Mouse (Mus musculus): ENCODE measurements around the gene Stpg2. TPM values are rescaled to one million over a fixed set of nuclear protein-coding genes. Genes with fewer than 3 reads are reported as not detected.

The Stpg2 gene
- polyA plus RNA-seq, 1 experiment from 2014 or later = not detected

DNA sequence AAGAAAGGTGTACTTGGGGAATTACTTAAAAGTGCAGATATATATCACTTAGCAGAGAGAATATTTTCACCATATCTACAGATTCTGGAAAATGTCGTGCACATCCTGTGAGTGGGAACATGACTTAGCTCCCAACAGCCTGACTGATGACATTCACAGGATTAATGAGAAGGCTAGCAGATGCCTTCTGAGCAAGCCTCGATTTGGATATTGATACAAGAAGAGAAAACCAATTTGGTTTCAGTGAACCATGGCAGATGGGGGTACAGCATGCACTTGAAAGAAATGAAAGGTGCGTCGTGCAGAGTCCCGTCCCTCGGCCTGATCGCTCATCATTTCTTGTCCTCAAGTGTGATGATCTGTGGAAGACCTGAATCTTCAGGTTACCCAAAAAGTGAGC, 410.3 kb downstream of the Stpg2 start:
- Histone ChIP-seq H3K4me3 (ENCODE audit: low read depth, low read length) (no peak overlapping the region), H3K4me2 (replicated peaks; ENCODE audit: low read depth) (no peak overlapping the region)
- TF ChIP-seq CTCF (IDR thresholded peaks at IDR 0.05; ENCODE audit: low read depth) = no peak

GRCm38 (mm10) chr3:139637887-139638286, 432.4 kb downstream of the Stpg2 start:
- Histone ChIP-seq H3K4me3 (ENCODE audit: low read depth, low read length) (no peak overlapping the region), H3K27me3 (replicated peaks; ENCODE audit: control insufficient read depth, insufficient read depth, low read length) (no peaks in the 10 kb centered on the region), H3K4me2 (replicated peaks; ENCODE audit: low read depth) (no peak overlapping the region), H3K9me3 (ENCODE audit: control insufficient read depth) (no peaks in the 10 kb centered on the region), H3K9ac (ENCODE audit: low read depth, low read length) (no peak overlapping the region), H3K27ac (ENCODE audit: low read depth, low read length) (no peak overlapping the region), H3K36me3 (ENCODE audit: control insufficient read depth, insufficient read depth) (no peaks in the 10 kb centered on the region), H3K4me1 (replicated peaks; ENCODE audit: control insufficient read depth, insufficient read depth, low read length) (no peaks in the 10 kb centered on the region)
- no peak for ATAC-seq
- 77% methylated on average over 8 of the region's 8 CpGs for WGBS
- no peak for TF ChIP-seq CTCF (IDR thresholded peaks at IDR 0.05; ENCODE audit: low read depth)

More for the DNA sequence above, 410.3 kb downstream of the Stpg2 start:
- Histone ChIP-seq H3K9me3 (ENCODE audit: control insufficient read depth) (no peaks in the 10 kb centered on the region), H3K36me3 (ENCODE audit: control insufficient read depth, insufficient read depth) (no peaks in the 10 kb centered on the region), H3K27me3 (replicated peaks; ENCODE audit: control insufficient read depth, insufficient read depth, low read length) (no peaks in the 10 kb centered on the region), H3K4me1 (replicated peaks; ENCODE audit: control insufficient read depth, insufficient read depth, low read length) (no peaks in the 10 kb centered on the region), H3K9ac (ENCODE audit: low read depth, low read length) (no peak overlapping the region), H3K27ac (ENCODE audit: low read depth, low read length) (no peak overlapping the region)
- WGBS = 87% methylated on average over 7 of the region's 7 CpGs
- no peak for ATAC-seq

DNA sequence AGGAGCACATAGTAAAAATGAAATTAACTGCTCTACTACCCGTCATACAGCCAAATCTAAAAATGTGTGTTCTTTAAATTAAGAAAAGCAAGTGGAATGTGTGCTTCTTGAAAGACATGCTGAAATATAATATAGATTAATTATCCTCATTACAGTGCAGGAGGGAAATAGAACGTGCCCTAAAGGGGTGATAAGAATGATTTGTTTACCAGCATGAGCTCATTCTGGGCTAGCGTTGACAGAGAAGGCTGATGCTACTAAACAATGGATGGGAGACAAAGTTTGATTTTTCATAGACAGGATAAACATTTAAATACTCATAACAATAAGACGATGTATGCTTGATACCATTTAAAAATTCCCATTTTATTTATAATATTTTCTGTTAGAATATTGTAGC, 446.0 kb downstream of the Stpg2 start:
- Histone ChIP-seq H3K27me3 (replicated peaks; ENCODE audit: control insufficient read depth, insufficient read depth, low read length) (no peaks in the 10 kb centered on the region), H3K4me2 (replicated peaks; ENCODE audit: low read depth) (no peak overlapping the region), H3K36me3 (ENCODE audit: control insufficient read depth, insufficient read depth) (no peaks in the 10 kb centered on the region), H3K9ac (ENCODE audit: low read depth, low read length) (no peak overlapping the region), H3K9me3 (ENCODE audit: control insufficient read depth) (no peaks in the 10 kb centered on the region), H3K4me3 (ENCODE audit: low read depth, low read length) (no peak overlapping the region), H3K27ac (ENCODE audit: low read depth, low read length) (no peak overlapping the region), H3K4me1 (replicated peaks; ENCODE audit: control insufficient read depth, insufficient read depth, low read length) (no peaks in the 10 kb centered on the region)
- no peak for ATAC-seq
- WGBS = 60% methylated on average over 4 of the region's 4 CpGs
- no peak for TF ChIP-seq CTCF (IDR thresholded peaks at IDR 0.05; ENCODE audit: low read depth)

DNA sequence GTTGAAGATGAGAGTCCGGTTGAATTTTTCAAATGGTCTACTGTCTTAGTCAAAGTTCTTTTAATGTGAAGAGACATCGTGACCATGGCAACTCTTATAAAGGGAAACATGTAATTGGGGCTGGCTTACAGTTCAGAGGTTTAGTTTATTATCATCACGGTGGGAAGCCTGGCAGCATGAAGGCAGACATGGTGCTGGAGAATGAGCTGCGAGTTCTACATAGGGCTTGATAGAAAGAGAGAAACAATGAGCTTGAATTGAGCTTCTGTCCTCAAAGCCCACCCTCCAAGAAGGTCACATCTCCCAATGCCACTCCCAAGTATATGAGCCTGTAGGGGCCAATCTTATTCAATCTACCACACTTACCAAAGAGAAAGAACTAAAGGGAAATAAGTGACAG, 453.9 kb downstream of the Stpg2 start:
- no peaks in the 10 kb centered on the region for H3K36me3 ChIP-seq (ENCODE audit: control insufficient read depth, insufficient read depth)
- no peak overlapping the region for H3K9ac ChIP-seq (ENCODE audit: low read depth, low read length)
- no peak overlapping the region for H3K27ac ChIP-seq (ENCODE audit: low read depth, low read length)
- no peaks in the 10 kb centered on the region for H3K9me3 ChIP-seq (ENCODE audit: control insufficient read depth)
- no peak overlapping the region for H3K4me2 ChIP-seq (replicated peaks; ENCODE audit: low read depth)
- no peak overlapping the region for H3K4me3 ChIP-seq (ENCODE audit: low read depth, low read length)
- H3K27me3 ChIP-seq (replicated peaks; ENCODE audit: control insufficient read depth, insufficient read depth, low read length) = no peaks in the 10 kb centered on the region
- 81% methylated on average over 4 of the region's 4 CpGs for WGBS
- ATAC-seq = no peak
- no peak for TF ChIP-seq CTCF (IDR thresholded peaks at IDR 0.05; ENCODE audit: low read depth)
- no peaks in the 10 kb centered on the region for H3K4me1 ChIP-seq (replicated peaks; ENCODE audit: control insufficient read depth, insufficient read depth, low read length)

DNA sequence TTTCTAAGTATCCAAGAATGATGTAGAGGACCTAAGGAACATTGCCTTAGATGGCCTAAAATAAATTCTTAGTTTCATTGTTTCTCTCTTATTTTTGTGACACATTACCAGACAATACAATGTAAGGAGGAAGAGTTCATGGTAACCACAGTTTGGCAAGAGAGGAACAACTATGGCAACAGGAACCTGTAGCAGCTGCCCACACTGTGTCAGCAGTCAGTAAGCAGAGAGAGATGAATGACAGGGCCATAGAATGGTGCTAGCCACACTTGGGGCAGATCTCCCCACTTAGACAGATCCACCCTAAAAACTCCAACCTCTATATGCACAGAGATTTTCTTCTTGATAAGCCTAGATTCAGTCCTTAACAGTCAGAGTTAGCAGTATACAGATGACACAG, 456.7 kb downstream of the Stpg2 start:
- no peak overlapping the region for H3K4me3 ChIP-seq (ENCODE audit: low read depth, low read length)
- no peaks in the 10 kb centered on the region for H3K4me1 ChIP-seq (replicated peaks; ENCODE audit: control insufficient read depth, insufficient read depth, low read length)
- H3K4me2 ChIP-seq (replicated peaks; ENCODE audit: low read depth) = no peak overlapping the region
- no peaks in the 10 kb centered on the region for H3K27me3 ChIP-seq (replicated peaks; ENCODE audit: control insufficient read depth, insufficient read depth, low read length)
- H3K27ac ChIP-seq (ENCODE audit: low read depth, low read length) = no peak overlapping the region
- no peak for ATAC-seq
- no peaks in the 10 kb centered on the region for H3K9me3 ChIP-seq (ENCODE audit: control insufficient read depth)
- no peak for TF ChIP-seq CTCF (IDR thresholded peaks at IDR 0.05; ENCODE audit: low read depth)
- no peaks in the 10 kb centered on the region for H3K36me3 ChIP-seq (ENCODE audit: control insufficient read depth, insufficient read depth)
- no peak overlapping the region for H3K9ac ChIP-seq (ENCODE audit: low read depth, low read length)

DNA sequence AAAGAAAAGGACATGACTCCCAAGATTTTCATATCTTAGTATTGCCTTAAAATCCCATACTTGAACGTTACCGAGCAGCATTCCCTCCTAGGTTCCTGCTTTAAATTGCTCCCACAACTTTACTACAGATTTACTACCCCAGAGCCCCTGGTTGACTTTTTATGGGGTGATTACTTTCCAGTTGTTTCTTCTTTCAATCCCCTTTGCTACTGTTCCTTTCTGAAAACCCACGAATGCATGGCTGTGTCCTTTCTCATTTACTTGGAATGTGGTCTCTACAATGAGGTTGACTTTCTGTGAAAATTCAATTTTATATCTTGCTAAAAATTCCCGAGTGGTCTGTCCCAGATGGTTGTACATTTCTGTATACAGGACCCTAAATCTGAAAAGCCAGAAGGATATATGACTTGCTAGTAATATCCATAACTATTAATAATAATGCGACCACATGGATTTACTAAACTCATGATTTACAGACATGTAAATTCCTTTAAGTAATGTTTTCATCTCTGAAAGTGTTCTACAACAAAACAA, 458.3 kb downstream of the Stpg2 start:
- no peak overlapping the region for H3K4me3 ChIP-seq (ENCODE audit: low read depth, low read length)
- H3K27me3 ChIP-seq (replicated peaks; ENCODE audit: control insufficient read depth, insufficient read depth, low read length) = no peaks in the 10 kb centered on the region
- H3K4me1 ChIP-seq (replicated peaks; ENCODE audit: control insufficient read depth, insufficient read depth, low read length) = no peaks in the 10 kb centered on the region
- no peak overlapping the region for H3K4me2 ChIP-seq (replicated peaks; ENCODE audit: low read depth)
- H3K36me3 ChIP-seq (ENCODE audit: control insufficient read depth, insufficient read depth) = no peaks in the 10 kb centered on the region
- no peak overlapping the region for H3K9ac ChIP-seq (ENCODE audit: low read depth, low read length)
- 73% methylated on average over 5 of the region's 5 CpGs for WGBS
- no peaks in the 10 kb centered on the region for H3K9me3 ChIP-seq (ENCODE audit: control insufficient read depth)
- no peak overlapping the region for H3K27ac ChIP-seq (ENCODE audit: low read depth, low read length)
- ATAC-seq = no peak
- no peak for TF ChIP-seq CTCF (IDR thresholded peaks at IDR 0.05; ENCODE audit: low read depth)

- no peak for ATAC-seq
- no peaks in the 10 kb centered on the region for H3K9me3 ChIP-seq (ENCODE audit: control insufficient read depth)
- no peaks in the 10 kb centered on the region for H3K27me3 ChIP-seq (replicated peaks; ENCODE audit: control insufficient read depth, insufficient read depth, low read length)
- H3K36me3 ChIP-seq (ENCODE audit: control insufficient read depth, insufficient read depth) = no peaks in the 10 kb centered on the region
- H3K9ac ChIP-seq (ENCODE audit: low read depth, low read length) = no peak overlapping the region
- no peak overlapping the region for H3K4me3 ChIP-seq (ENCODE audit: low read depth, low read length)
- no peaks in the 10 kb centered on the region for H3K4me1 ChIP-seq (replicated peaks; ENCODE audit: control insufficient read depth, insufficient read depth, low read length)
- 87% methylated on average over 3 of the region's 3 CpGs for WGBS
- no peak overlapping the region for H3K27ac ChIP-seq (ENCODE audit: low read depth, low read length)
- no peak overlapping the region for H3K4me2 ChIP-seq (replicated peaks; ENCODE audit: low read depth)
- TF ChIP-seq CTCF (IDR thresholded peaks at IDR 0.05; ENCODE audit: low read depth) = no peak
Observed at GRCm38 (mm10) chr3:139665047-139665446, 459.6 kb downstream of the Stpg2 start.

Measured in intestine, postnatal 0 days (tissue).